Mouse (Mus musculus): ENCODE data around the gene Otud7b. TPM values are rescaled to one million over a fixed set of nuclear protein-coding genes. Genes with fewer than 3 reads are reported as not detected.

Gene Otud7b
- polyA plus RNA-seq, 1 experiment from 2014 or later, result 20.2 TPM

DNA sequence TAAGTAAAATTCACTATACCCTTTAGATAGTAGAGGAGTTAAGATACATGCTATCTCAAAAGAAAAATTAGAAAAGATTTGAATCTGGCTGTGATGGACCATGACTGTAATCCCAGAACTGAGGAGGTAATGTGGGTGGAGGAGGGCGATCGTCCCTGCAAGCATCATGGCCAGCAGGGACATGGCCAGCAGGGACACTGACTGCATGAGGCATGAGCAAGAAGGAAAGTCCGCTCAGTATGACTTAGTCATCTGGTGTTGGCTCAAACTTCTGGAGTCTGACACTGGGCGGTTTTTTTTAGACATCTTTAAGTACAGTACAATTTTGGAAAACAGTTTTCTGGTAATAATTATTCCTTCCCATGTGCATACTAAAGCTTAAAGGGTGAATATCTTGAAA, 16.5 kb upstream of the Otud7b start:
- no peak overlapping the region for H3K9ac ChIP-seq
- H3K4me2 ChIP-seq (replicated peaks), result no peak overlapping the region
- ATAC-seq (ENCODE audit: insufficient number of reproducible peaks, insufficient read depth, low FRiP score, low TSS enrichment), result no peak
- H3K4me1 ChIP-seq, result no peaks in the 10 kb centered on the region
- H3K27me3 ChIP-seq, result no peaks in the 10 kb centered on the region
- H3K36me3 ChIP-seq, result no peaks in the 10 kb centered on the region
- WGBS, result 81% methylated on average over 4 of the region's 4 CpGs
- H3K27ac ChIP-seq, result no peak overlapping the region
- H3K9me3 ChIP-seq, result no peaks in the 10 kb centered on the region
- H3K4me3 ChIP-seq, result no peak overlapping the region

GRCm38 (mm10) chr3:96089882-96090489, 14.3 kb upstream of the Otud7b start:
- 68% methylated on average over 2 of the region's 2 CpGs for WGBS
- no peak overlapping the region for H3K9ac ChIP-seq
- no peak for ATAC-seq (ENCODE audit: insufficient number of reproducible peaks, insufficient read depth, low FRiP score, low TSS enrichment)
- H3K4me3 ChIP-seq, result no peak overlapping the region
- H3K9me3 ChIP-seq, result no peaks in the 10 kb centered on the region
- H3K27me3 ChIP-seq, result no peaks in the 10 kb centered on the region
- H3K36me3 ChIP-seq, result no peaks in the 10 kb centered on the region
- no peaks in the 10 kb centered on the region for H3K4me1 ChIP-seq
- H3K4me2 ChIP-seq (replicated peaks), result no peak overlapping the region
- H3K27ac ChIP-seq, result no peak overlapping the region

GRCm38 (mm10) chr3:96091146-96091545, 13.2 kb upstream of the Otud7b start:
- Histone ChIP-seq H3K36me3 (no peaks in the 10 kb centered on the region), H3K9ac (no peak overlapping the region), H3K4me2 (replicated peaks) (no peak overlapping the region), H3K4me3 (no peak overlapping the region), H3K4me1 (no peaks in the 10 kb centered on the region), H3K27ac (no peak overlapping the region), H3K9me3 (no peaks in the 10 kb centered on the region), H3K27me3 (no peaks in the 10 kb centered on the region)
- ATAC-seq (ENCODE audit: insufficient number of reproducible peaks, insufficient read depth, low FRiP score, low TSS enrichment), result no peak
- 69% methylated on average over 2 of the region's 2 CpGs for WGBS

- Histone ChIP-seq H3K36me3 (no peaks in the 10 kb centered on the region), H3K9ac (no peak overlapping the region), H3K4me1 (no peaks in the 10 kb centered on the region)
Measured at GRCm38 (mm10) chr3:96091966-96092365, 12.4 kb upstream of the Otud7b start.

DNA sequence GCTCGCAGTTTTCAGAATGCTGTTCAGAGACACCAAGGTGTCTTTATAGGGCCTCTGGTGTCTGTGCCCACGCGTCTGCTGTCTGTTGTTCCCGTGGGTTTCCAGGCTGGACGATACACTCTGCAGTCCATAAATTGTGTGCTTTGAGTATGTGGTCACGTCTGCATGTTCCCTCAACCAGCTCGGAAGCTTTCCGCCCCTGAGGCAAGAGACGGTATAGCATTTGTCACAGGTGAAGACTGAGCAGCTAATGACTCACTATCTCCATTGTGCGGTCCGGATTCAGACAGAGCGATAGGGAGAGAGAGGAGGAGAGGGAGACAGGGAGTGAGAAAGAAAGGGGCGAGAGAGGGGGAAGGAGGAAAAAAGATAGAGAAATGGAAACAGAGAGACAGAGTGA, 10.8 kb upstream of the Otud7b start:
- Histone ChIP-seq H3K27me3 (no peaks in the 10 kb centered on the region), H3K36me3 (no peaks in the 10 kb centered on the region), H3K4me1 (no peaks in the 10 kb centered on the region), H3K4me2 (replicated peaks) (no peak overlapping the region), H3K9ac (no peak overlapping the region), H3K4me3 (no peak overlapping the region), H3K9me3 (no peaks in the 10 kb centered on the region), H3K27ac (no peak overlapping the region)
- WGBS, result 70% methylated on average over 13 of the region's 13 CpGs
- no peak for ATAC-seq (ENCODE audit: insufficient number of reproducible peaks, insufficient read depth, low FRiP score, low TSS enrichment)

More at GRCm38 (mm10) chr3:96091966-96092365, 12.4 kb upstream of the Otud7b start:
- WGBS, result 80% methylated on average over 6 of the region's 6 CpGs
- Histone ChIP-seq H3K4me3 (no peak overlapping the region), H3K27ac (no peak overlapping the region), H3K9me3 (no peaks in the 10 kb centered on the region), H3K27me3 (no peaks in the 10 kb centered on the region), H3K4me2 (replicated peaks) (no peak overlapping the region)
- ATAC-seq (ENCODE audit: insufficient number of reproducible peaks, insufficient read depth, low FRiP score, low TSS enrichment), result no peak

DNA sequence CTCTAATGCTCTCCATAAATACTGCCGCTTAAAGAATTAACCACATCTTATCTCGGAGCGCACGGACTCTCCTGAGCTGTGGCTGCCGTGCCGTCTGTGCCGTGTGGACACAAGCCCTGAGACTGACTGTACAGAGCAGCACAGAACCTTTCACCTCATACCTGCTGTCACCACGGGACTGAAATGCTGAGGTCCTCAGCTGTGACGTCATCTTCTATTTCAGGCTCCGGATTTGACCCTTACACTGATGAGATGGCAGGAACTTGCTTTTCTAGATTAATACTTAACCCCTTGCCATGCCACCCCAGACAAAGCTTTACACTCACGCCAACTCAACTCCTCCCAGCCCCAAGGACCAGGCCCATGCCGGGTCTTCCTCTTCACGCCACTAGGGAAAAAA, 10.1 kb upstream of the Otud7b start:
- Histone ChIP-seq H3K4me2 (replicated peaks) (no peak overlapping the region), H3K4me3 (no peak overlapping the region), H3K27ac (no peak overlapping the region), H3K27me3 (no peaks in the 10 kb centered on the region), H3K36me3 (no peaks in the 10 kb centered on the region), H3K9ac (no peak overlapping the region), H3K9me3 (no peaks in the 10 kb centered on the region), H3K4me1 (no peaks in the 10 kb centered on the region)
- 76% methylated on average over 13 of the region's 13 CpGs for WGBS
- ATAC-seq (ENCODE audit: insufficient number of reproducible peaks, insufficient read depth, low FRiP score, low TSS enrichment), result no peak

DNA sequence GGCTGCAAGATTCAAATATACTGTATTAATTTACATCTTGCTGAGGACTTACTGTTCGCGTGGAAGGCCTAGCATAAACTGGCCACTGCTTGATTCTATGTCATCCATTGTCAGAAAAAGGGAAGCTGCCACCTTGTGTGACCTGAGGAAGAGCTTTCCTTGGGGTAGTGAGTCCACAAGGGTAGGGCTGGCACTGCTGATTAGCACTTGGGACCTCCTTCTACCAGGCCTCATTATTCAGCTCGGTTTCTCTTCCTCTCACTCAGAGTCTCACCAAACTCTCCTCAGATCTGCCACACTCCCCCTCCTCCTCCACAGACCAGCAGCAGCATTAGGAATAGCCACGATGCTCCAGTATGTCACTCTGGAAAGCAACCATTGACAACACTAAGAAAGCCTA, 6.2 kb upstream of the Otud7b start:
- Histone ChIP-seq H3K4me3 (no peak overlapping the region), H3K27me3 (no peaks in the 10 kb centered on the region), H3K4me1 (peaks cover 8% of the 10 kb centered on the region; the same call in 1 of the 2 replicates), H3K27ac (no peak overlapping the region), H3K9ac (no peak overlapping the region), H3K4me2 (replicated peaks) (no peak overlapping the region), H3K36me3 (no peaks in the 10 kb centered on the region), H3K9me3 (no peaks in the 10 kb centered on the region)
- ATAC-seq (ENCODE audit: insufficient number of reproducible peaks, insufficient read depth, low FRiP score, low TSS enrichment), result no peak
- WGBS, result 77% methylated on average over 4 of the region's 4 CpGs

DNA sequence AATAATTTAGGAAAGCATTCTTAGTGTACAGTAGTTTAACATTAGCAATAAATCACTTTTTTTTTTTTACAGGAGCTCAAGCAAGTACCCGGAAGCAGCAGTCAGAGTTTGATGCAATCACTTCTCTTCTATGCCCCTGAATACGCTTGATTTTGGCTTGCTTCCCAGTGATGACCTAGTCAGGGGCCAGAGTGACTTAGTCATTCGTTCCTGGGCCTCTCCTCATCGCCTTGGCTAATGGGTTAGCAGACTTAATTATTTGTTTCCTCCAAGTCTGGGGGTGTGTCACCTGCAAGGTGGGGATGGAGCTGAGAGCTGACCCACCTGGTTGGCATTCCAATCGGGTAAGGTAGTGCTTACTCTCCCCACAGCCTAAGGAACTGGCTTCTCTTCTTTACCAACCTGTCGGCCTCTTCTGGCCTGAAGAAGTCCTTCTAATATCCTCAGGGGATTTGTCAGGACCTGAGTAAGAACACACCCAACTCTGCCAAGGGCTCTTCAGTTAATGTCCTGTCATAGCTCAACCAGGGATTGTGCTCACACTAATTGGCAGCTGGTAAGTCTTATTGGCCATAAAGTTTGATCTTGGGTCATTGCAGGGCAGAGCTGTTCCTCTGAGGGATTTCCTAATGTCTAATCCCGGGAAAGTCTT, 5.6 kb upstream of the Otud7b start:
- no peaks in the 10 kb centered on the region for H3K27me3 ChIP-seq
- H3K4me2 ChIP-seq (replicated peaks), result no peak overlapping the region
- H3K27ac ChIP-seq, result no peak overlapping the region
- H3K9me3 ChIP-seq, result no peaks in the 10 kb centered on the region
- H3K4me1 ChIP-seq, result peaks cover 8% of the 10 kb centered on the region; the same call in 1 of the 2 replicates
- H3K36me3 ChIP-seq, result no peaks in the 10 kb centered on the region
- 67% methylated on average over 7 of the region's 7 CpGs for WGBS
- no peak overlapping the region for H3K9ac ChIP-seq
- ATAC-seq (ENCODE audit: insufficient number of reproducible peaks, insufficient read depth, low FRiP score, low TSS enrichment), result no peak
- H3K4me3 ChIP-seq, result no peak overlapping the region

DNA sequence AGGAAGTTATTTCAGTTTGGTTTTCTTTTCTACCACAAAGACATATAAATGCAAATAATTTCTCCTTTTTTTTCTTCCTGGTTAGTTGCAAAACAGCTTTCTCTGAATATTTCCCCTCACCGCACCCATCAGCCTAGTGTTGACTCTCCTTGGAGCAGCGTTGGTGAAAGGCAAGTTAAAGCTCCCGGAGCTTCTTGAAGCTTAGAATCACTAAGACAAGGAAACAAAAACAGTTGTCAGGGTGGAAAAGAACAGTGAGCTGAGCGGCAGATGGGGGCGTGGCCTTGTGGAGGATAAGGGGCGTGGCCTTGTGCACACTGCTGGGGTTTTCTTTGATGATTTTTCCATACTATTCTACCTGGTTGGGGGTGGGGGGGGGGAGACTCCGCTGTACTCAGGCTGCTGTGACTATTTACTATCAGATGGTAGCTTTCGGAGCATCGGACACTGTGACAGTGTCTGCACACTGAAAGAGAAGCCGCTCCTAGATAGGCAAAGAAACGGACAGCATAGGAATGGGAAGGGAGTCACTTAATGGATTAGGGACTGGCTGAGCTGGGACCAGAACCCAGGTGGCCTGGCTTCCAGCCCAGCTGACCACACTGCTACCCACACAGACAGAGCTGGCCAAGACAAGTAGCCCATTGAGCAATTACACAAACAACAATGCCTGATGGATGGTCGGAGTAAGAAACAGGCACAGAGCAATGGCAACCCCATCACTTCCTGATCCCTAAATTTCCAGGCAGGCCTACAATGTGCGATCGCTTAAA, 2.0 kb upstream of the Otud7b start:
- 20% methylated on average over 14 of the region's 14 CpGs for WGBS
- H3K27ac ChIP-seq, result no peak overlapping the region
- H3K9ac ChIP-seq, result no peak overlapping the region

GRCm38 (mm10) chr3:96103901-96104260, 446 bp upstream of the Otud7b start:
- ATAC-seq (ENCODE audit: insufficient number of reproducible peaks, insufficient read depth, low FRiP score, low TSS enrichment), result 0 out of 2 replicates have a peak, but pooled peaks have one; percentile 14
- no peaks in the 10 kb centered on the region for H3K27me3 ChIP-seq
- no peaks in the 10 kb centered on the region for H3K9me3 ChIP-seq
- peak overlapping the region; percentile 85 for H3K4me2 ChIP-seq (replicated peaks)
- 3% methylated on average over 8 of the region's 8 CpGs for WGBS
- H3K36me3 ChIP-seq, result no peaks in the 10 kb centered on the region
- peaks cover 19% of the 10 kb centered on the region; the same call in 1 of the 2 replicates for H3K4me1 ChIP-seq
- H3K27ac ChIP-seq, result peak overlapping the region; percentile 94
- peak overlapping the region; percentile 89 for H3K4me3 ChIP-seq
- H3K9ac ChIP-seq, result peak overlapping the region; percentile 87

More for the DNA sequence above, 2.0 kb upstream of the Otud7b start:
- peak overlapping the region; percentile 20 for H3K4me3 ChIP-seq
- H3K4me2 ChIP-seq (replicated peaks), result peak overlapping the region; percentile 45
- no peaks in the 10 kb centered on the region for H3K9me3 ChIP-seq
- H3K27me3 ChIP-seq, result no peaks in the 10 kb centered on the region
- no peak for ATAC-seq (ENCODE audit: insufficient number of reproducible peaks, insufficient read depth, low FRiP score, low TSS enrichment)
- H3K4me1 ChIP-seq, result peaks cover 19% of the 10 kb centered on the region; the same call in 1 of the 2 replicates
- H3K36me3 ChIP-seq, result no peaks in the 10 kb centered on the region

DNA sequence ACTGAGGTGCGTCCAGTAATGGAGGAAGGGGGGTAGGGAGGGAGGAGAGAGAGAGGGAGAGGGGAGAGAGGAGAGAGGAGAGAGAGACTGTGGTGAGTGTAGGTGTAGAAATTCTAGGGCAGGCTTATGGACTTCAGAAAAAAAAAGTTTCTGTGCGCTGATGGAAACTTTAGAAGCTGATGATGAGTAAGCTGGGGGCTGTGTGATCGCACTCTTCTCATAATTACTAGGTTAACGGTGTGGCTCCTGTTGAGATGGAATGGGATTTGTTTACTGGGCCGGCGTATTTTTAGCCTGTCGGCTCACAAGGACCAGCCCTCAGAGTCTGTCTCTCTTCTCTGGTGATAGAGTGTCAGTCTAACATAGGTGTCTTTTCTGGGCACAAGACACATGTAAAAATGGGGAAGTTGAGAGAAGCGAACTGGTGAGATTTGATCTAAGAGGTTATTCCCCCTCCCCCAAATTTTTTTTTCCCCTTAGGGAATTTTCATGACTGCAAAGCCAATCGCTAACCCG, 963 bp downstream of the Otud7b start:
- 5% methylated on average over 10 of the region's 10 CpGs for WGBS
- H3K27me3 ChIP-seq, result no peaks in the 10 kb centered on the region
- H3K36me3 ChIP-seq, result no peaks in the 10 kb centered on the region
- peaks cover 19% of the 10 kb centered on the region; the same call in 1 of the 2 replicates for H3K4me1 ChIP-seq
- H3K9ac ChIP-seq, result peak overlapping the region; percentile 87
- H3K4me2 ChIP-seq (replicated peaks), result peak overlapping the region; percentile 85
- no peak for ATAC-seq (ENCODE audit: insufficient number of reproducible peaks, insufficient read depth, low FRiP score, low TSS enrichment)
- no peaks in the 10 kb centered on the region for H3K9me3 ChIP-seq
- H3K27ac ChIP-seq, result peak overlapping the region; percentile 94
- H3K4me3 ChIP-seq, result peak overlapping the region; percentile 89
